Mouse (Mus musculus): ENCODE results near the gene Cdc42bpb. TPM values are rescaled to one million over a fixed set of nuclear protein-coding genes. Genes with fewer than 3 reads are reported as not detected.

The Cdc42bpb gene
- total and polyA plus RNA-seq, 3 experiments = 55.3 to 105 (median 58.5) TPM

DNA sequence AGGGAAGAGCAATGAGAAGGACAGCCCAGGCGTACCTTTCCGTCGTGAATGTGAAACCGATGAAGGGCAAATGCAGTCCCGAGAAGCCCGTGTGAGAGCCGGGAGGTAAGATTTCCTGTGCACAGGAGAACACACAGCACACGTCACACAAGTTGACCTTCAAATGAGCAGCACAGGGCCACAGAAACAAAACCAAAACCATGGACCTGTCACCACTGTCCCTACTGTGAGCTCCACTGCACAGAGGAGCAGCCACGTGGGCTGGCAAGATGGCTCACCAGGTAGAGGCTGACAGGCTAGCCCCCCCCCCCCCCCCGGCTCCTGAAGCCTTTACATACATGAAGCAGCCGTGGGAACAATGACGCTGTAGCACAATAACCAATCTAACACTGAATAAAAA is 52.6 kb downstream of the Cdc42bpb start:
- intact Hi-C loops (cut with DNase I) = no loop called here
- Histone ChIP-seq H3K27me3 (ENCODE audit: control insufficient read depth, insufficient read depth, low read length) (no peaks in the 10 kb centered on the region), H3K79me2 (replicated peaks; ENCODE audit: control insufficient read depth, insufficient read depth, low read length) (no peaks in the 10 kb centered on the region; the same call in 1 of the 2 replicates), H3K4me3 (no peak overlapping the region), H3K9ac (ENCODE audit: low read depth, low read length) (no peak overlapping the region), H3K4me1 (ENCODE audit: control insufficient read depth, insufficient read depth, low read length) (no peaks in the 10 kb centered on the region), H3K27ac (no peak overlapping the region), H3K36me3 (ENCODE audit: control insufficient read depth, insufficient read depth, low read length) (no peaks in the 10 kb centered on the region)
- WGBS = 92% methylated on average over 12 of the region's 12 CpGs
- no peak for TF ChIP-seq CTCF (IDR thresholded peaks at IDR 0.05)
- no peak for TF ChIP-seq POLR2A (IDR thresholded peaks at IDR 0.05; ENCODE audit: insufficient read depth, low read depth, low read length)
- no peak for TF ChIP-seq EP300 (IDR thresholded peaks at IDR 0.05; ENCODE audit: insufficient read depth, low read depth, low read length)
- no peak for DNase-seq

DNA sequence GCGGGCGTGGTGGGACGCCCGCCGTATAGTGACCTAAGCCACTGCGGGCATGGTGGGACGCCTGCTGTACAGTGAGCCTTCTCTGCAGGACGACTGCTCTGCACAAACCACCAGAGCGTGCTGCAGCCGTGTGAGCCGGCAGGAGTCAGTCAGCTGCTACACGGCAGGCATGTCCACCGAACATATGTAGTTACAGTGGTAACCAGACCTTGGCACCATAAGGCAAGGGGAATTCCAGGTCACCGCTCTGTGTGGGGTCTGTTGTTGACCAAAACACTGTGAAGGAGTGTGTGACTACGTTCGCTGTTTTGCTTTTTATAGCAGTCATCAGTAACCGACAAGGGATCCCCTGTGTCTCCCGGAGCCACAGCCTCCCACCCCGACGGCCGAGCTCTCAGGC is 53.0 kb downstream of the Cdc42bpb start:
- Histone ChIP-seq H3K36me3 (ENCODE audit: control insufficient read depth, insufficient read depth, low read length) (no peaks in the 10 kb centered on the region), H3K27ac (no peak overlapping the region), H3K4me1 (ENCODE audit: control insufficient read depth, insufficient read depth, low read length) (no peaks in the 10 kb centered on the region), H3K79me2 (replicated peaks; ENCODE audit: control insufficient read depth, insufficient read depth, low read length) (no peaks in the 10 kb centered on the region), H3K27me3 (ENCODE audit: control insufficient read depth, insufficient read depth, low read length) (no peaks in the 10 kb centered on the region), H3K9ac (ENCODE audit: low read depth, low read length) (no peak overlapping the region), H3K4me3 (no peak overlapping the region)
- DNase-seq = no peak
- intact Hi-C loops (cut with DNase I) = no loop called here
- TF ChIP-seq POLR2A (IDR thresholded peaks at IDR 0.05; ENCODE audit: insufficient read depth, low read depth, low read length) (no peak), CTCF (IDR thresholded peaks at IDR 0.05) (no peak), EP300 (IDR thresholded peaks at IDR 0.05; ENCODE audit: insufficient read depth, low read depth, low read length) (no peak)
- 92% methylated on average over 21 of the region's 21 CpGs for WGBS

DNA sequence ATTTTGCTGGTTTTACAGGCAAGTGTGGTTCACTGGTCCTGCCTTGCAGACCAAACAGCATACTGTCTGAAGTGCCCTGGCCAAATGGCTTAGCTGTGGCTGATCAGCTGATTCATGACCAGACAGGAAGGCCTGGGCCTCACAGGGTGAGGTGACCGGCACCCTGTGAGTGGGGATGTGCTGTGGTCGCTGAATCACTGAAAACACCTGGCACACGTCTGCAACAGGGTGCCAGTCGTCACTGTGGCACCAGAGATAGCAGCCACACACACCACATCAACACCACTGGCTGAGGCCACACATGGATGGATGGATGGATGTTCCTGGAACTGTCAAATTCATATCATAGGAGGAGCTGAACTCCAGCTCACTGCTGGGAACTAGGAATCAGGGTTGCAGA is 54.1 kb downstream of the Cdc42bpb start:
- TF ChIP-seq POLR2A (IDR thresholded peaks at IDR 0.05; ENCODE audit: insufficient read depth, low read depth, low read length) (no peak), CTCF (IDR thresholded peaks at IDR 0.05) (no peak), EP300 (IDR thresholded peaks at IDR 0.05; ENCODE audit: insufficient read depth, low read depth, low read length) (no peak)
- H3K4me3 ChIP-seq = no peak overlapping the region
- no peaks in the 10 kb centered on the region for H3K27me3 ChIP-seq (ENCODE audit: control insufficient read depth, insufficient read depth, low read length)
- no peak overlapping the region for H3K27ac ChIP-seq
- intact Hi-C loops (cut with DNase I) = no loop called here
- H3K9ac ChIP-seq (ENCODE audit: low read depth, low read length) = no peak overlapping the region
- no peaks in the 10 kb centered on the region for H3K79me2 ChIP-seq (replicated peaks; ENCODE audit: control insufficient read depth, insufficient read depth, low read length)
- no peaks in the 10 kb centered on the region for H3K36me3 ChIP-seq (ENCODE audit: control insufficient read depth, insufficient read depth, low read length)
- no peak for DNase-seq
- WGBS = 54% methylated on average over 4 of the region's 4 CpGs
- no peaks in the 10 kb centered on the region for H3K4me1 ChIP-seq (ENCODE audit: control insufficient read depth, insufficient read depth, low read length)

DNA sequence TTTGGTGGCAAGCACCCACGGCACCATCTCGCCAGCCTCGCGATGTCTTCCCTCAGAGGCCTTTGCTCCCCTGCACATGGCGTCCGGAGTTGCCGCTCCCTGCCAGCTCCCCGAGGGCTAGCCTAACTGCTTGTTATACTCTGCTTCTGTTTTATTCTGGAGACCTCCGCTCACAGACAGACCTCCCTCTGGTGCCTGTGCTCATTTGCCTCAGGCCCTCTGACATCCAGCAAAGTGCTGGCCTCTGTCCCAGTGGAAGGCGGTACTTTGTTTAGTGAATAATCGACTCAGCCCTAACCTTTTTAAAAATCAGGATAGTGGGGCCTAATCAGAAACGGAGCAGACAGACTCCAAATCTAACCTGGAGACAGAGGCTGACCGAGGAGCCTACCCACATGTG is 55.7 kb downstream of the Cdc42bpb start:
- Histone ChIP-seq H3K79me2 (replicated peaks; ENCODE audit: control insufficient read depth, insufficient read depth, low read length) (no peaks in the 10 kb centered on the region), H3K27me3 (ENCODE audit: control insufficient read depth, insufficient read depth, low read length) (no peaks in the 10 kb centered on the region), H3K27ac (no peak overlapping the region), H3K4me1 (ENCODE audit: control insufficient read depth, insufficient read depth, low read length) (no peaks in the 10 kb centered on the region), H3K9ac (ENCODE audit: low read depth, low read length) (no peak overlapping the region), H3K4me3 (no peak overlapping the region), H3K36me3 (ENCODE audit: control insufficient read depth, insufficient read depth, low read length) (no peaks in the 10 kb centered on the region)
- no peak for DNase-seq
- whole genome bisulfite sequencing = 89% methylated on average over 13 of the region's 13 CpGs
- no peak for TF ChIP-seq POLR2A (IDR thresholded peaks at IDR 0.05; ENCODE audit: insufficient read depth, low read depth, low read length)
- TF ChIP-seq EP300 (IDR thresholded peaks at IDR 0.05; ENCODE audit: insufficient read depth, low read depth, low read length) = no peak
- no peak for TF ChIP-seq CTCF (IDR thresholded peaks at IDR 0.05)
- intact Hi-C loops (cut with DNase I) = no loop called here

DNA sequence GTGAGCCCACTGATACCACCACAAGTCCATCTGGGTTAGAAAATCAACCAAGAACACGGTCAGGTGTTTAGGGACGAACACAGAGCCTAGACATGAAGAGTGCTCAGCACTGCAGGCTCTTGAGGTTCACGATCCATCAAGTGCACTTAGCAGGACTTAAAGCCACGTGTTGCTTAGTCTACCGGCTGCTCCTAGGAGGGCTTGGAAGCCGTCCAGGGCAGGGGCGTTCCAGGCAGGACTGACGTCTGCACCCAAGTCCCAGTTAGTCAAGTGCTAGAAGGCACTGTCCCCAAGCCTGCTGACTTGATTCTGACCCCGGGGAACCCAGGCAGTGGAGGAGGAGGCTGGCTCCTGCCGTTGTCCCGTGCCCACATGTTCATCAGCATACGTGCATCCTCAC is 57.0 kb downstream of the Cdc42bpb start:
- H3K27ac ChIP-seq = no peak overlapping the region
- no peak for DNase-seq
- TF ChIP-seq EP300 (IDR thresholded peaks at IDR 0.05; ENCODE audit: insufficient read depth, low read depth, low read length) = no peak
- no peak for TF ChIP-seq POLR2A (IDR thresholded peaks at IDR 0.05; ENCODE audit: insufficient read depth, low read depth, low read length)
- TF ChIP-seq CTCF (IDR thresholded peaks at IDR 0.05) = no peak
- H3K9ac ChIP-seq (ENCODE audit: low read depth, low read length) = no peak overlapping the region
- 50% methylated on average over 12 of the region's 12 CpGs for WGBS
- no peaks in the 10 kb centered on the region for H3K4me1 ChIP-seq (ENCODE audit: control insufficient read depth, insufficient read depth, low read length)
- no peaks in the 10 kb centered on the region for H3K27me3 ChIP-seq (ENCODE audit: control insufficient read depth, insufficient read depth, low read length)
- H3K4me3 ChIP-seq = no peak overlapping the region
- no peaks in the 10 kb centered on the region for H3K36me3 ChIP-seq (ENCODE audit: control insufficient read depth, insufficient read depth, low read length)
- H3K79me2 ChIP-seq (replicated peaks; ENCODE audit: control insufficient read depth, insufficient read depth, low read length) = no peaks in the 10 kb centered on the region
- intact Hi-C loops (cut with DNase I) = no loop called here

DNA sequence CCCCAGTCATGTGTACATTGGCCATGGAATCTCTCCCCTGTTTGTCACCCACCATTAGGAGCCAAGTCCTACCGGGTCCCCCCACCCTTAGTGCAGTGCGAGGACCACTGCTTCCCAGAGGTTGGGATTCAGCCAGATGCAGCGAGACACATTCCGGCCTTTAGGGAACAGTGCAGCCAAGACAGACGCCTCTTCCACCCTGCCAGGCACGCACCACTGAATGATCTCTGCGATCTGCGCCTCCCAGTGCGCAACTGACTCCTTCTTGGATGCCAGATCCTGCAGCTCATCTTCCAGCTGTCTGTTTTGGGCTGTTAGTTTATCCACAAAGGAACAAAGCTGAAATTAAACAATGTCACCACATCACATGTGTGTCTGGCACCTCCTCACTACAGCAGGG is 59.8 kb downstream of the Cdc42bpb start:
- 95% methylated on average over 9 of the region's 9 CpGs for WGBS
- H3K4me1 ChIP-seq (ENCODE audit: control insufficient read depth, insufficient read depth, low read length) = no peaks in the 10 kb centered on the region
- no peak overlapping the region for H3K9ac ChIP-seq (ENCODE audit: low read depth, low read length)
- TF ChIP-seq POLR2A (IDR thresholded peaks at IDR 0.05; ENCODE audit: insufficient read depth, low read depth, low read length) (no peak), CTCF (IDR thresholded peaks at IDR 0.05) (no peak), EP300 (IDR thresholded peaks at IDR 0.05; ENCODE audit: insufficient read depth, low read depth, low read length) (no peak)
- H3K4me3 ChIP-seq = no peak overlapping the region
- no peaks in the 10 kb centered on the region for H3K27me3 ChIP-seq (ENCODE audit: control insufficient read depth, insufficient read depth, low read length)
- intact Hi-C loops (cut with DNase I) = no loop called here
- H3K27ac ChIP-seq = no peak overlapping the region
- DNase-seq = no peak
- H3K79me2 ChIP-seq (replicated peaks; ENCODE audit: control insufficient read depth, insufficient read depth, low read length) = no peaks in the 10 kb centered on the region; the same call in 1 of the 2 replicates
- no peaks in the 10 kb centered on the region for H3K36me3 ChIP-seq (ENCODE audit: control insufficient read depth, insufficient read depth, low read length)

Data from heart, adult 2 months (tissue).